Mouse (Mus musculus): ENCODE results near the gene Arhgef3.

Gene Arhgef3

DNA sequence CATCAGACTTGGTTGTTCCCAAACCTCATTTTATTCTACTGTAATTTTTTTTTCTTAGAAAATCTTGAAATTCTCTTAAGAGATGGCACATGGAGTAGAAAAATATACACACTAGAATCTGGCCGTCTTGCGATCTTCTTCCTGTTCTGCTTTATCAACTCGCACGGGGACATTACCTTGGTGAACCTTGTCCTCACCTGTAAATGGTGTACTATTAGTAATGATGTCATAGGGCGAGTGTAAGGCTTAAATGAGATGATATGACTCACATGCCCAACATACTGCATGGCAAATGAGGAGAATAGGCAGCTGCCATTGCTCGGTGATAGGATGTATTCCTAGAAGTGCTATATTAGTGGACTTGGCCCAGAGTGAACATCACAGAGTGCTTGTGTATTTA, 49.9 kb downstream of the Arhgef3 start:
- DNase-seq (ENCODE audit: low spot score): no peak

DNA sequence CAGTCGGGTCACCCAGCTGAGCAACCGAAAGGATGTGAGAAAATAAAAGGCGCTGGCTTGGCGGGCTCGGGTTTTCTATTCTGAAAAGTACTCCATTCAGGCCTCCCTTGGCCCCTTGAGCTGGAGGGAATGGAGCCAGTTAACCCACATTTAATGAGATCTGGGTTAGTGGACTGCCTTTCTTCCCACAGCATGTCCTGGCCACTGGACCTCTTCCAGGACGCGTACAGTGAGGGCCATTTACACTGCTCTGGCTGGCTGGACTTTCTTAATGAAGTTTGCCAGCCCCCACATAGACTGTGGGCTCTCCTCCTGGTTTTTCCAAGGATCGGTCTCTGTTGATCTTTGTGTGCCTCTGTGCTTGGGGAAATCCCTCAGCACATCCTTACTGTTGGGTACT, 52.1 kb downstream of the Arhgef3 start:
- peak; percentile 45 for DNase-seq (ENCODE audit: low spot score)

DNA sequence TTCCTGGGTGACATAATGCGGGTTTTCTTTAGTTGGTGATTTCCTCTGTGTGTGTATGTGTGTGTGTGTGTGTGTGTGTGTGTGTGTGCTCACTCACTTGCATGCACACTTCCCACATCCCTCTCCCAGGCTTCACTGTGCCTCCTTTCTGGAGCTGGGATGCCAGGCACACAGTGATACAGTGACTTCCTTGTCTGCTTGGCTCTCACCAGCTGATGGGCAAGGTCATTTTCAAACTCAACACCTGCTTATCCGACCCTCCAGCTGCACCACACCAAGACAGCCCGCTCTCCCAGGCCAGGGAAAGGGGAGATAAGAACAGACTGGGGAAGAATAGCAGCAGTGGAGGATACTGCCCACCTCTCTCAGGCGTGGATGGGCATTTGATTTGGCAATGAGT, 52.5 kb downstream of the Arhgef3 start:
- DNase-seq (ENCODE audit: low spot score): no peak

DNA sequence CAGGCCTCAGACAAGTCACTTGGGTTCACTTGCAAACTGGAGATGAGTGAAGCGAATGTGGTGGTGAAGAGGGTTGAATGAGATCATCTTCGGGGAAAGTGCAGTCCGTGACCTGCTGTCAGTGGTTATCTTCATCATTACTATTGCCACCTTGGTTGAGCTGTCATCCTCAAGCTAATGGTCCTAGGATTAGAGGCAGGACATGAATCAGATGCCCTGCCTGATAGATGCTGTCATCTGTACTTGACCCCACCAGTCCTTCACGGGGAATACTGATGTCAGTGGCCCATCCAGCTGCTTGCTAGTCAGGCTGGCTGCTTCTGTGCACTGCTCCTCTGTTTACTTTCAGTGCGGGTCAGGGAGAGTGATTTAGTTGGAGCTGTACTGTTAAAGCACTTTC, 53.7 kb downstream of the Arhgef3 start:
- DNase-seq (ENCODE audit: low spot score): no peak

DNA sequence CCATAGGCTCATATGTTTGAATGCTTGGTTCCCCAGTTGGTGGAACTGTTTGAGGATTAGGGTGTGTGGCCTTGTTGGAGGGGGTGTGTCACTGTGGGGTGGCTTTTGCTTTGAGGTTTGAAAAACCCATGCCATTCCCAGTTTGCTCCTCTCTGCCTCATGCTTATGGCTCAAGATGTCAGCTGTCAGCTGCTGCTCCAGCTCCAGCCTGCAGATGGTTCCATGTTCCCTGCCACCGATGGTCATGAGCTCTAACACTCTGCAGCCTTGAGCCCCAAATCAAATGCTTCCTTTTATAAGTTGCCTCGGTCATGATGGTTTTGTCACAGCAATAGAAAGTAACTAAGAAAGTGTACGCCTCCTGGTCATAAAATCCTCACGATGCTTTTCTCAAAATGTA, 54.6 kb downstream of the Arhgef3 start:
- no peak for DNase-seq (ENCODE audit: low spot score)

DNA sequence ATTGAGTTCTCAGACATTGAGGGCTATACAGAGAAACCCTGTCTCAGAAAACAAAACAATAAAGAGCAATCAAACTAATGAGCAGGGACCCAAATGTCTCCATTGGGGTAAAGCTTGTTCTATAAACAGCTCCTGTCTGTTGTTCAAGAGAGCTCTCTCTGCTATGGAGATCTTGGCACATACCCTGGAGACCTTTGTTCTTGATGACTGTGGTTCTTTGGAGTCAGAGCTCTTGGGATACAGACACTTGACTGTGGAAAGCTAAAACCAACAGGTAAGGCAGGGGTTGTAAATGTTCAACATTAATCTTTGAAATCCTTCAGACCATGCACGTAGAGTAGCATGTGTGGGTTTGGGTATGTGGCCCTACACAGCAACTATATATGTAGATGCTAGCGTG, 55.7 kb downstream of the Arhgef3 start:
- no peak for DNase-seq (ENCODE audit: low spot score)

DNA sequence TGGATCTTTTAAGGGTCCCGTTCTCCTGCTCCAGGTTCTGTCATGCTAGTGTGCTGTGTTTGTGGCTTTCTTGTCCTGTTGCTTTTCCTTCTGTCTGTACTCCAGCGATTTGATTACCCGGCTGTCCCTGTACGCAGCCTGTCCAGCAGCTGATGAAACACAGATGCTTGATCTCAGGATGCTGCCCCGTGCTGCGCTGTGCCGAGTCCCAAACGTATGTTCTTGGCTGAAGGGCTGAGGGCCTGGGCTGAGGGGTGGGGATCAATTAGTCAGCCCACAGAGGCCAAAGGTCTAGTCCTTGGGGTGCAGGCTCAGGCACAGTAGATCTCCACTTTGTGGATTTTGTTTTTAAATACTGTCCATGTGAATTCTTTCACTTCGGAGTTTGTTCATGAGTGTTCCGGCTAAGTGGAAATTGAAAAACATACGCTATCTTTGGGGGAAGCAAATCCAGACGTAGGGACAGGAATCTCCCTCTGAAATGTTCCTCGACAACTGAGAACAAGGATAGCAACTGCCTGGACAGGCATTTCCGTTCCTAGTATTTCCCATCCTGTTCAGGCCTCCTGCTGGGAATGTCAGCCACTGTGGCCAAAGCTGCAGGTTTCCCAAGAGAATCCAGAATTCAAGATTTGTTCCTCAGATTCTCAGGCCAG, 56.6 kb downstream of the Arhgef3 start:
- DNase-seq (ENCODE audit: low spot score): no peak

DNA sequence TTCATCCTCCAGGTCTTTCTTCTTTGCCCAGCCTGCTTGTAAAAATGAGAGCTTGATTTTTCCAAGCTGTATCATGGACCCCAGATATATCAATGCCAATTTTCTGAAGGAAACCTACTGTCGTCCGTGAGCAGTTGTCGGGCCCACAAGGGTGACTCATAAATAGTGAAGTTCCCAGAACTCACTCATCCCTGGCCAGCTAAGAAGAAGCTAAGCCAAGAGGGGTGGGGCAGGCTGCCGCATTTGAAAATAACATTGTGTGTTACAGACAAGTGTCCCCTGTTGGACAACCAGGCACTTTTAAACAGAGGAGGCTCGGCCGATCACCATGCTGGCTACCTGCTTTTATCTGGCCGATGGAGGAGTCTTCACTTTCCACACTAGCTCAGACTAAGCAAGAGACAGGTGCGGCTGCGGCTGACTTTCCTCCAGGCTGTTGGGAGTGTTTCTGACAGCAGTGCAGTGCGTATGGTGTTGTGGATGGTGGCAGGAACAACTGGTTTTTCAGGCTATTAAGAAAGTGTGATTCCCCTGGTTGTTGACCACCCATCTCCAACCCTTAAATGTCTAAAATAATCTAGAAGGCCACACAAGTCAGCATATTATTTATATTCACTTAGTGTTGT, 58.6 kb downstream of the Arhgef3 start:
- DNase-seq (ENCODE audit: low spot score): no peak

DNA sequence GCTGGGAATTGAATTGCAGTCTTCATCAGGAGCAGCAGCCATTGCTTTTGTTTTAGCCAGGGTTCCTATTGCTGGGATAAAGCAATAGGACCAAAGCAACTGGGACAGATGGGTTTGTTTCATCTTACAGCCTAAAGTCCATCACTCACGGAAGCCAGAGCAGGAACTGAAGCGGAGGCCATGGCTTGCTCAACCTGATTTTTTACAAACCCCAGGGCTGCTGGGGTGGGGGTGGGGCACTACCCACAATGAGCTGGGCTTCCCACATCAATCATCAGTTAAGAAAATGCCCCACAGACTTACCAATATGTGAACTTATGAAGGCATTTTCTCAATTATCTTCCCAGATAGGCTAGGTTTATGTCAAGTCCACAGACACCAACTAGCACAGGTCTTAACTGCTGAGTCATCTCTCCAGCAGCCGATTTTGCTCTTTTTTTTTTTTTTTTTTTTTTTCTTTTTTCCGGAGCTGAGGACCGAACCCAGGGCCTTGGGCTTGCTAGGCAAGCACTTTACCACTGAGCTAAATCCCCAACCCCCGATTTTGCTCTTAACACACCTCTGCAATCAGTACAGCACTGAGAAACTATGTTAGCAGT, 59.6 kb downstream of the Arhgef3 start:
- no peak for DNase-seq (ENCODE audit: low spot score)

DNA sequence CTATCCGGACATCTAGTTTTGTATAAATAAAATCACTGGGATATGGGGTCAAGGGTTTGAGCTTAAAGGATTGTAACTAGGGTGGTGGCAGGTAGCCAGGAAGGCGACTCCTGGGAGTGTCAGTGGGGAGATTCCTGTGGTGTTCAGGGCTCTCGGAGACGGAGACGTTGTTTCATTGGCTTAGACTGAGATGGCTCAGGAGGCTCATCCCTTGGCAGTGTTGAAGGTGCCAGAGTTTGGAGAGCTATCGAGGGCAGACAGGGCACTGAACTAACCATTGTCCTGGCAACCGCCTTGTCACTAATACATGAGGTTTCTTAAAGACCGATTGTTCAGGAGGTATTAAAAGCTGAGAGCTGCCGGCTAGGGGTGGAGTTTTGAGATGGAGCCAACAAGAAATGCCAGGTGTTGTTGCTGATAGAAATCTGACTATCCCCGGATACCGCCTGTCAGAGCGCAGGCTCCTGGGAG, 60.2 kb downstream of the Arhgef3 start:
- no peak for DNase-seq (ENCODE audit: low spot score)

DNA sequence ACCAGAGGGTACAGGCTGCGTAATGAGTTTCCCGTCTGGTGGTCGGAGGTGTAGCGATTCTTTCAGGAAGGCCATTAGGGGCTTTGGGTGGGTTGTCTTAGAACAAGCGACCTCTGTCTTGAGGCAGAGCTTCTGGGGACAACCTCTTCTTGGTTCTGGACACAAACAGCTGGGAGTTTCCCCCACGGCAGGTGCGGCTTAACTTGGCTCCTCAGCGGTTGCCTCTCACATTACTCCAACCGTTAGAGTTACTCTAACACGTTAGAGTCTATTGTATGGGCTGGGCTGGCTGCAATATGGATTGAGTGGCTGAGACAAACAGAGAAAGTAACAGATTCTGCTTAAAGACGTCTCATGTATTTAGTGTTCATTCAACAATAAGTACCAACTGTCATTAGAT, 60.6 kb downstream of the Arhgef3 start:
- no peak for DNase-seq (ENCODE audit: low spot score)

DNA sequence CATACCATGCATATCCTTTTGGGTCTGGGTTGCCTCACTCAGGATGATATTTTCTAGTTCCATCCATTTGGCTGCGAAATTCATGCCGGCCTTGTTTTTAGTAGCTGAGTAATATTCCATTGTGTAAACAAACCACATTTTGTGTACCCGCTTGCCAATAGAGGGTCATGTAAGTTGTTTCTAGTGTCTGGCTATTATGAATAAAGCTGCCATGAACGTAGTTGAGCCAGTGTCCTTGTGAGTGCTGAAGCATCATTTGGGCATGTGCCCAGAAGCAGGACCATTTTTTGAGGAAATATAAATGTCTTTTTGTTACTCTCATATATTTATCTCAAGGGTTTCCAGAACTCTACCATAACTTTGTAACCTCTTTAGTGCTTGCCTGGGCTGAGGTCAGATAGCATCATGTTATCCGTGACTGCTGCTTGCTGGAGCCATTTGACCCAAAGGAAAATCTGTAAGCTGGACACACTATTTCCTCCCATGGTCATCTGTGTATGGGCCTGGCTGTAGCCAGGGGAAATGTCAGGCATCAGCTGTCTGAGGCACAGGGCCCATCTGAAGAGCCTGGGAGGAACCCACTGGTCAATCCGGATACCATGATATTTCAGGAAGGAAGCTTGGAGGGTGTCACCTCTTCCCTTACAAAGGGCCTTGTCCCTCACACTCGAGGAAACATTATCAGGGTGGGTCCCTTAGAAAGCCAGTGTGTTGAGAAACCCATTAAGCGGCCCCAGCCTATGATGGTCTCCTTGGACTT, 63.3 kb downstream of the Arhgef3 start:
- no peak for DNase-seq (ENCODE audit: low spot score)

DNA sequence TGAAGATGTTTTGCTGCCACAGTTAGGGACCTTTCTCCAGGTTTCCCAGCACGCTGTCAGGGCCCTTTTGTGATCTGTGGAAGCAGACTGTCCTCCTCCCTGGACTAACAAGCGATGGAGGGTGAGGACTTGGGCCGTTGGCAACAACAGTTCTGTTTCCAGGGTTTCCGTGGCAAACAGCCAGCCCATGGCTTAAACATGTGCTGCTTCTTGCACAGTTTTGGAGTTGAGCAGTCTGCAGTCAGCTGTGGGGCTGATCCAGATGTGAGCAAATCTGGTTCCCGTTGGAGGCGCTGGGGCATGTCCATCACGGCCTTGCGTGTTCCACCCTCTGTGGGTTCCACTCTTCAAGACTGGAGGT, 63.8 kb downstream of the Arhgef3 start:
- no peak for DNase-seq (ENCODE audit: low spot score)

DNA sequence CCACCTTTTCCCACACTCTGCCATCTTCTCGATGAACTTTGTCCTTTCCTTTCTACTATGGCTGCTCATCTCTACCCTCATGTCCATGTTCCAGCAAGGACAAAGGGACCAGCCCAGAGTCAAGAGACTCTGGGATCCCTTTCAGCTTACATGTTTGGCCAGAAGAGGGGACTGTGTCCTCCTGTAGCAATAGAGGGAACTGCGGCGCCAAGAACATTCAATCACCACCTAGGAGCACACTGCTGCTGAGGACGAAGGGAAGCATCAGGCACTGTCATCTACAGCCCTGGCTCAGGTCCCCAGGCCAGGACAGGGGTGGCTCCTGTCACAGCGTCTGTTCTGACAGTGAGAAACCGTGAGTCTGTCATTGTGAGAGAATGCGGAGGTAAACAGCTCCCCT, 65.1 kb downstream of the Arhgef3 start:
- no peak for DNase-seq (ENCODE audit: low spot score)

DNA sequence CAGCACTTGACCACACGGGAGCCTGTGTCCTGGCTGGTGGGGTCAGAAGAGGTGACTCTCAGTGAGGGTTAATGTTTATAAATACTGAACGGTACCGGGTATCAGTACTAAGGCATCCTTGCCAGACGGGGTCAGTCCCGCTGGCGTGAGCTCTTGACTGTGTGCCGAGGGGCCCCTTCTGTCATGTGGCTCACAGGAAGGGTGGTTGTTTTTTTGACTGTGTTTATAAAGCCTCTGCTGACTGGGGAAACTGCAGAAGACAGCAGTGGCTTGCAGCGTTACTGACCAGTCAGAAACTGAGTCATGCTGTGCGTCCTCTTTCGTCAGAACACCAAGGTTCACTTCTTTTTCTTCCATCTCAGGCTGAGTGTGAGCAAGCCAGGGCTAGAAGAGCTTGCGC, 67.4 kb downstream of the Arhgef3 start:
- DNase-seq (ENCODE audit: low spot score): no peak

DNA sequence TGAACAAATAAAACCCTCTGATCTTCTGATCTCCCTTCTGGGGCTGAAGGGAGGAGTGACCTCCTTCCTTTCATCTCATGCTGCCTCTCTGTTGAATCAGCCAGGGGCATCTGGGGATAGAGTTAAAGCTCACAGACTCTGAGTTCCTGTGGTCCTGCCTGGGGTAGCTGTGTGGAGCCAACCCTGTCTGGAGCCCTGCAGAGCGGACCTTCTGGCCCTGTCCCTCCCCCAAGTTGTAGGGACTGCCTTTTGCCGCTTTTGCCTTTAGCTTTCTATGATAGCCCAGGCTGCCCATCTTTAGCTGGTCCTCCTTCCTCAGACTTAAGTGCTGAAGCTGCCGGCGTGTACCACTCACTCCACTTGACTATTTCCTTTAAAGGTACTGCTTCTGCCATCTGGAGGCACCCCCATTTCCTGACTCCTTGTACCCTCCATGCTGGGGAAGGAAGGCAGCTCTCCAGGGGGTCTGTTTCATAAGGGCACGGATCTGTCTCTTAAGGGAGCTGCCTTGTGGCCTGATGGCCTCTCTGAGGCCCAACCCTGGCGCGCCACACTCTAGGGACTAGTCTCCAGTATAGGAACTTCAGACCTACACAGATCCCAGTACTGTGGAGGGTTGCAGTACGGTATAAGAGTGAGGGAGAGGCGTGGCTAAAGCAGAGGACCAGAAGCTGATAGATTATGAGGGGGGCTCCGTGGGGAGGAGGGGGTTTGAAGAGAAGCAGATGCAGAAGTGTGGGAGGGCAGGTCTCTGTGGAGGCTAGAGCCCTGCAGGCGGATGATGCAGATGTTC, 68.1 kb downstream of the Arhgef3 start:
- DNase-seq (ENCODE audit: low spot score): no peak

DNA sequence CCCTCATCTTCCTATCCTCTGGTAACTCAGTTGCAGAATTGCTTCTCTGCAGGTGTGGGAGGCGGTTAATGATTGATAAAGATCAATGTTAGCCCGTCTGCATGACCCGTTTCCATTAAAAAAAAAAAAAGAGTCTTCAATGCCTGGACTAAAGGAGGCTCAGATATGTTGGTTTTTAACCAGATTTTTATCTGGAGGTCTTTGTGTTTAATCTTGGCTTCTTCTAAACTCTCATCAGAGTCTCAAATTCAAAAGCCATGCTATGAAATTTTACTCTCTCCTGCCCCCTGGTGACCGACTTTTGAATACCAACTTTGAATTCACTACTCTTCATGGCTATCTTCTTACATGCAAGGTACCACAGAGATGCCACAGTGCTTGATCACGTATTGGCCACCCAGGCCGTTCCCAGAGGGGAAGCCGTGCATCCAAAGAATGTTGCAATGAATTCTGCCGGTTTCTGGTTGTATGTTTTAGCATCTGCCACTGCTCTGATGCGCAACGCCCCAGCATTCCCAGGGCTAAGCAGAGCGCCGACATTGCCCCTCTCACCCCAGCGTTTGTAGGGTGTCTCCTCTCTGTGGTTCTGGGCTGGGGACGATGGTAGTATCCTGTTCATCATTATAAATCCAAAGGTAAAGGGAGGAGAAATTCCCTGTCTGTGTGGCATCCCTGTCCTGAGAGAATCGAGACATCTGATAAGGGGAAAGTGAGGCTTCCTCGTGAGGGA, 69.0 kb downstream of the Arhgef3 start:
- peak; percentile 75 for DNase-seq (ENCODE audit: low spot score)

DNA sequence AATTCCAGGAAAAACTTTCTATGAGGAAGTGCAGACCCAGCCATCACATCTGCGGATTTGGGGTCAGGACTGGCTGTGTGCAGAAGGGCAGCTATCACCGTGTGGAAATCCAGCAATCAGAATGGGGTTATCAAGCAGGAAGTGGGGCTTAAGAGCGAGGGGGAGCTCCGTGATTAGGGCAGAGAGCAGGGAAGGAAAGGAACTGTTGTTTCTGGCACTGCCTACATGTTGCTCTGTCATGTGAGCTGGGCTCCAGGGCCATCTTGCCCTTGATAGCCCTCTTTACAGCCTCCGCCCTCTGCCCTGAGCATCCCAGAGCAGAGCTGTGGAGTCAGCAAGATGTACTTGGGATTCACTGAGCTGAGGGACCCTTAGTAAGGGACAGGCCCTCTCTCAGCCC, 71.2 kb downstream of the Arhgef3 start:
- DNase-seq (ENCODE audit: low spot score): no peak

DNA sequence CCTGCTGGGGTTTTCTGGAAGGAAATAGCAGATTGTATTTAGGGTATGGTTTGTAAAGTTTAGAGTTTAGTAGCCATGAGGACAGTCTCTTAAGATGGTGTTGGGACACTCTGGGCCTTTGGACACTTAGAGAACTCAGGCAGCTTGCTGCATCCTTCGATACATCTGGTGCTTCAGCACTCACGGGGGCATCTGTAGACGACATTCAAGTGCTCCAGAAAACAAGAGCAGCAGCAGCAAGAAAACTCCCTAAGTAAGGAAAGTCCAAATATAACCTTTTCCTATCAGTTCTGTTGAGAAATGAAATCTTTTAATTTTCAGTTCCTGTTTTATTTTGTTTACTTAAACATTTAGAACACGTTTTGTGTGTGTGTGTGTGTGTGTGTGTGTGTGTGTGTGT, 71.9 kb downstream of the Arhgef3 start:
- no peak for DNase-seq (ENCODE audit: low spot score)

DNA sequence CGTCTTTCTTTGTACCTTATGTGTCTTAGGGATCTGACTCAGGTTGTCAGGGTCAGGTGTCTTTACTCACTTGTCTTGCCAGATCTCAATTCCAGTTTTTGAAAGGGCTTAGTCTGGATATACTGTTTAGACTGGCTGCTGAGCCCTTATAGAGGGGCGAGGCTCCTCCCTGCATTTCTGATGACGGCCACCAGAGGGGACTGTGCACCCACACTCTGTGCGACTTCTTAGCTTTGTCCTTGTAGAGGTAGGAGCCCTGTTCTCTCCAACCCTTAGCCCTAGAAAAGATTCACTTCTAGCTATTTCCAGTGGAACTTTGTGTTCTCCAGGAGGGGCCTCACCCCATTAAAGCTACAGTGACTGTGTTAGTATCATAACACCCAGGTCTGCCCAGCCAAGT, 72.3 kb downstream of the Arhgef3 start:
- peak; percentile 86 for DNase-seq (ENCODE audit: low spot score)

DNA sequence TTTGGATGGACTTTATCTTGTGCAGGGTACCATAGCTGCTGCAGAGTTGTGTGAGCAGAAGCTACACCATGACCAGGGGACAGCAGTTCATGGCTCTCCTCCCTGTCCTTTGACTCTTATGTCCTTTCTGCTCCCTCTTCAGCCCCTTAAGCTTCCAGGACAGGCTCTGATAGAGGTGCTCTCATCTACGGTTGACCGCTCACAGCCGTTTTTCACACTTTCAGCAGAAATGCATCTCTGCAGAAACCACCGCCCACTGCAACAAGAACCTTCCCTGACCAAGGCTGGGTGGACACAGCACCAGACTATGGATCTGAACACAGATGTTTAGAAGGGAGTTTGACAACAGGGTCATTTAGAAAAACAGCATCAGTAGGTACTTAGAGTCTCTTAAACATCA, 73.2 kb downstream of the Arhgef3 start:
- no peak for DNase-seq (ENCODE audit: low spot score)

DNA sequence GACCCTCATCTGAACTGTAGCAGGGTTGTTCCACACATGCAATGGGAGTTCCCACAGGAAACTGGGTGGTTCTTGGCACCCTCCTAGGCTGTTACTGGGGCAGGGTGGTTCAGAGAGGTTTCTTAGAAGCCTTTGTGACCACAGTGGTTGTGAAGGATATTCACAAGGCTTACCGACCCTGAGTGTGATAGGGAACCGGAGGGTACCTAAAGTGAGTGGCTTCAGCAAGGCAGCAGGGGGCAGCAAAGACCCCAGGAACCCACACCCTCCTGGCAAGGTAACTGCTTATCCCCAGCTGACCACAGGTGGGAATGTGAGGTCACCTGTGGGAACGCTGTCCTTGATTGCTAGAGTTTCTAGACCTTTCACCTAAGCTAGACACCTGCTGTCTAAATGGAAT, 77.8 kb downstream of the Arhgef3 start:
- DNase-seq (ENCODE audit: low spot score): no peak

Data from layer of hippocampus, adult 11-12 months (tissue).